ENCODE assay signal across 15 mouse cellular contexts in the genomic region with DNA sequence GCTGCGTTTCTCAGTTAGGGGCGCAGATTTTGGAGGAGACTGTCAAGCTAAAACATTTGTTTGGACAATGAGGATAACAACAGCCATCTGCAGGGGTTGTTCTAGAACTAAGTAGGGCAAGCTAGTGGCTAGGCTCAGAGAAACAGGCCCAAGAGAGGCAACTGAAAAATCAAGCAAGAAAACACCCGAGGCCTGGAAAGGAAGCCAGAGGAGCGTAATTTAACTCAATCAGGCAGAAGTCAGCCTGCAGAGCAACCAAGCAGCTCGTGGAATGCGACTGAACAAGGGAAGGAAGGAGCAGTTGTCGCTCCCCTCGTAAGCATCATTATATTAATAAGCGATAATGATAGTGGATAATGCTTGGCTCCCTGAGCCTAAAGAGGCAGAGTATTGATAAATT. TPM values are rescaled to one million over a fixed set of nuclear protein-coding genes. Genes with fewer than 3 reads are reported as not detected.
DNase-seq lines count a peak whose midpoint lies in the region; ATAC-seq lines count a peak whose summit lies in the region.
"Had no signal": no experiment of that assay in that cellular context is flagged by ENCODE, and none has a peak within 500 bp of the region (broad histone marks: within the 10 kb centered on the region; RNA-seq: fewer than 3 reads in every experiment).

No protein-coding gene starts in this region.

- H3K4me2 ChIP-seq in forebrain, embryonic 15.5 days (replicated peaks) = peak overlapping the region; percentile 78
- no peak overlapping the region for H3K4me2 ChIP-seq in forebrain, embryonic 12.5 days
- H3K4me2 ChIP-seq in midbrain, embryonic 14.5 days (ENCODE audit: low read length) = no peak overlapping the region
- H3K4me2 ChIP-seq in intestine, embryonic 15.5 days (replicated peaks) = peak overlapping the region; percentile 28; the same call in 1 of the 2 replicates
- H3K4me2 ChIP-seq: heart, embryonic 15.5 days had no signal

- WGBS in forebrain, embryonic 15.5 days = 43% methylated on average over 9 of the region's 9 CpGs
- WGBS in forebrain, embryonic 12.5 days = 50% methylated on average over 9 of the region's 9 CpGs
- 57% methylated on average over 9 of the region's 9 CpGs for WGBS in midbrain, embryonic 14.5 days
- 64% methylated on average over 9 of the region's 9 CpGs for WGBS in midbrain, embryonic 10.5 days
- WGBS in intestine, embryonic 15.5 days = 56% methylated on average over 9 of the region's 9 CpGs

- no peaks in the 10 kb centered on the region for H3K27me3 ChIP-seq in forebrain, embryonic 15.5 days
- H3K27me3 ChIP-seq in forebrain, embryonic 12.5 days = peaks cover 36% of the 10 kb centered on the region
- 0 out of 2 replicates have a peak, but pooled peaks cover 3% of the 10 kb centered on the region for H3K27me3 ChIP-seq in midbrain, embryonic 14.5 days (ENCODE audit: control insufficient read depth, insufficient read depth, low read length)
- peaks cover 69% of the 10 kb centered on the region for H3K27me3 ChIP-seq in midbrain, embryonic 10.5 days (ENCODE audit: low read depth, poor library complexity, severe bottlenecking)
- no peaks in the 10 kb centered on the region for H3K27me3 ChIP-seq in intestine, embryonic 15.5 days (replicated peaks)
- H3K27me3 ChIP-seq: heart, embryonic 15.5 days had no signal

- no peak for ATAC-seq in forebrain, embryonic 15.5 days (replicated peaks)
- no peak for ATAC-seq in forebrain, embryonic 12.5 days (ENCODE audit: low FRiP score)
- no peak for ATAC-seq in midbrain, embryonic 14.5 days (ENCODE audit: low FRiP score, low TSS enrichment)
- no peak for ATAC-seq in intestine, embryonic 15.5 days
- no peak for ATAC-seq in monocyte, adult 5-6 weeks (replicated peaks; ENCODE audit: insufficient number of reproducible peaks, low FRiP score, low TSS enrichment, poor library complexity, severe bottlenecking)

- H3K27ac ChIP-seq in forebrain, embryonic 15.5 days (replicated peaks) = peak overlapping the region; percentile 62
- H3K27ac ChIP-seq in forebrain, embryonic 12.5 days = no peak overlapping the region
- H3K27ac ChIP-seq in midbrain, embryonic 14.5 days (replicated peaks; ENCODE audit: low read depth, low read length) = peak overlapping the region; percentile 32; the same call in 1 of the 2 replicates
- no peak overlapping the region for H3K27ac ChIP-seq in midbrain, embryonic 10.5 days (replicated peaks)
- H3K27ac ChIP-seq in intestine, embryonic 15.5 days = peak overlapping the region; percentile 2
- H3K27ac ChIP-seq: heart, embryonic 15.5 days had no signal

- no peak overlapping the region for H3K9ac ChIP-seq in forebrain, embryonic 15.5 days (replicated peaks)
- no peak overlapping the region for H3K9ac ChIP-seq in forebrain, embryonic 12.5 days
- no peak overlapping the region for H3K9ac ChIP-seq in midbrain, embryonic 14.5 days (replicated peaks; ENCODE audit: low read length)
- H3K9ac ChIP-seq in intestine, embryonic 15.5 days = no peak overlapping the region
- H3K9ac ChIP-seq: heart, embryonic 15.5 days had no signal

- H3K36me3 ChIP-seq in forebrain, embryonic 15.5 days = no peaks in the 10 kb centered on the region
- 0 out of 2 replicates have a peak, but pooled peaks cover under 1% of the 10 kb centered on the region for H3K36me3 ChIP-seq in forebrain, embryonic 12.5 days (replicated peaks)
- H3K36me3 ChIP-seq in midbrain, embryonic 14.5 days (ENCODE audit: control insufficient read depth, insufficient read depth, low read length) = peaks cover 5% of the 10 kb centered on the region; the same call in 1 of the 2 replicates
- peaks cover 13% of the 10 kb centered on the region for H3K36me3 ChIP-seq in midbrain, embryonic 10.5 days
- H3K36me3 ChIP-seq in intestine, embryonic 15.5 days = 0 out of 2 replicates have a peak, but pooled peaks cover 4% of the 10 kb centered on the region

- H3K4me3 ChIP-seq in forebrain, embryonic 15.5 days = peak overlapping the region; percentile 12; the same call in 1 of the 2 replicates
- no peak overlapping the region for H3K4me3 ChIP-seq in forebrain, embryonic 12.5 days (replicated peaks)
- no peak overlapping the region for H3K4me3 ChIP-seq in midbrain, embryonic 14.5 days (replicated peaks; ENCODE audit: low read depth, low read length)
- no peak overlapping the region for H3K4me3 ChIP-seq in midbrain, embryonic 10.5 days
- no peak overlapping the region for H3K4me3 ChIP-seq in intestine, embryonic 15.5 days (replicated peaks)
- H3K4me3 ChIP-seq: heart, embryonic 15.5 days had no signal

- intact Hi-C loops in left cerebral cortex, postnatal 14 days (cut with DNase I) = no loop called here

- H3K4me1 ChIP-seq in forebrain, embryonic 15.5 days = peaks cover 77% of the 10 kb centered on the region
- H3K4me1 ChIP-seq in forebrain, embryonic 12.5 days = peaks cover 67% of the 10 kb centered on the region
- peaks cover 63% of the 10 kb centered on the region for H3K4me1 ChIP-seq in midbrain, embryonic 14.5 days (ENCODE audit: control insufficient read depth, insufficient read depth, low read length)
- H3K4me1 ChIP-seq in midbrain, embryonic 10.5 days = peaks cover 69% of the 10 kb centered on the region
- peaks cover 28% of the 10 kb centered on the region for H3K4me1 ChIP-seq in intestine, embryonic 15.5 days (replicated peaks)

- H3K9me3 ChIP-seq in forebrain, embryonic 15.5 days = no peaks in the 10 kb centered on the region
- no peaks in the 10 kb centered on the region for H3K9me3 ChIP-seq in forebrain, embryonic 12.5 days
- H3K9me3 ChIP-seq in midbrain, embryonic 14.5 days (ENCODE audit: control insufficient read depth, low read length) = no peaks in the 10 kb centered on the region
- no peaks in the 10 kb centered on the region for H3K9me3 ChIP-seq in midbrain, embryonic 10.5 days (replicated peaks)
- no peaks in the 10 kb centered on the region for H3K9me3 ChIP-seq in intestine, embryonic 15.5 days
- H3K9me3 ChIP-seq: heart, embryonic 15.5 days had no signal

- DNase-seq in midbrain, embryonic 14.5 days = peak; percentile 29
- DNase-seq in midbrain, embryonic 10.5 days (ENCODE audit: low spot score) = no peak
- no peak for DNase-seq in testis, postnatal 14 days (ENCODE audit: low spot score)
- no peak for DNase-seq in left cerebral cortex, postnatal 14 days (ENCODE audit: low spot score in 2 of 2)
- DNase-seq: cerebellum, adult 11 months had no signal

RNA-seq across cellular contexts. Expression of gene Nin, which starts 7.0 kb away (rescaled TPM):
- polyA plus RNA-seq in forebrain, embryonic 15.5 days (2015; fragmentation: Nextera tagmentation; extraction: Ambion mirVana) = 33.5 and 34.9 TPM in 2 replicates
- polyA plus RNA-seq in forebrain, embryonic 12.5 days (2016; fragmentation: Nextera tagmentation; extraction: Ambion mirVana) = 12.7 and 15.5 TPM in 2 replicates
- polyA plus RNA-seq in midbrain, embryonic 14.5 days (2014; fragmentation: Nextera tagmentation; extraction: Ambion mirVana) = 15.3 and 17.1 TPM in 2 replicates
- 9.4 and 10.0 TPM in 2 replicates for polyA plus RNA-seq in midbrain, embryonic 10.5 days (2016; fragmentation: Nextera tagmentation; extraction: Ambion mirVana)
- 8.4 and 9.1 TPM in 2 replicates for polyA plus RNA-seq in intestine, embryonic 15.5 days (2015; fragmentation: Nextera tagmentation; extraction: Ambion mirVana)
- total RNA-seq in monocyte, adult 5-6 weeks (2017) = 134 to 153 TPM (median 142 TPM) in 3 replicates
- 10 to 100 TPM; 44.5 to 53.7 TPM for total RNA-seq in left cerebral cortex, postnatal 14 days (2021)

RNA-seq across cellular contexts. Expression of gene Abhd12b, which starts 47.4 kb away (rescaled TPM):
- not detected in 2 replicates for polyA plus RNA-seq in forebrain, embryonic 15.5 days (2015; fragmentation: Nextera tagmentation; extraction: Ambion mirVana)
- polyA plus RNA-seq in forebrain, embryonic 12.5 days (2016; fragmentation: Nextera tagmentation; extraction: Ambion mirVana) = not detected in 2 replicates
- 0.39 and 0.47 TPM in 2 replicates for polyA plus RNA-seq in midbrain, embryonic 14.5 days (2014; fragmentation: Nextera tagmentation; extraction: Ambion mirVana)
- 0.10 TPM in 1 of 2 replicates, not detected in the other for polyA plus RNA-seq in midbrain, embryonic 10.5 days (2016; fragmentation: Nextera tagmentation; extraction: Ambion mirVana)
- 0.11 and 0.15 TPM in 2 replicates for polyA plus RNA-seq in intestine, embryonic 15.5 days (2015; fragmentation: Nextera tagmentation; extraction: Ambion mirVana)
- total RNA-seq in monocyte, adult 5-6 weeks (2017) = not detected in 3 replicates
- total RNA-seq in left cerebral cortex, postnatal 14 days (2021) = not detected
- total RNA-seq: adrenal gland, adult 18-20 months; gastrocnemius, adult 8-10 months; liver, adult 2 months had no signal
- polyA plus RNA-seq: C2C12; kidney, embryonic 14.5 days; liver, adult 2 months had no signal

Comparison
In these comparisons a context has a peak if more than half of its experiments do, and no peak if none do; other contexts are left out.
1. H3K27ac ChIP-seq: peak in forebrain, embryonic 15.5 days (single experiment), midbrain, embryonic 14.5 days (single experiment) and intestine, embryonic 15.5 days (single experiment); none in forebrain, embryonic 12.5 days (single experiment) and midbrain, embryonic 10.5 days (single experiment).
2. H3K4me2 ChIP-seq: peak in forebrain, embryonic 15.5 days (single experiment) and intestine, embryonic 15.5 days (single experiment); none in forebrain, embryonic 12.5 days (single experiment) and midbrain, embryonic 14.5 days (single experiment).